Mouse (Mus musculus) hindbrain, embryonic 10.5 days (tissue): ENCODE results near the gene Wfdc21. TPM values are rescaled to one million over a fixed set of nuclear protein-coding genes. Genes with fewer than 3 reads are reported as not detected.

Experiments used
- DNase-seq: peaks from one replicate; pipeline ENCODE4 v3.0.0-alpha.2; 2017; ENCODE audit warnings: low spot score
- H3K27ac ChIP-seq: fragments of 300-500 bp; sonication (generic); 2 replicates; pipeline ENCODE4 v1.5.1; 2016; ENCODE audit warnings: mild to moderate bottlenecking, moderate library complexity
- H3K27me3 ChIP-seq: fragments of 300-500 bp; sonication (generic); 2 replicates; pipeline ENCODE4 v1.6.1; 2016; ENCODE audit warnings: mild to moderate bottlenecking; ENCODE audit not compliant: poor library complexity, insufficient read depth, severe bottlenecking
- H3K36me3 ChIP-seq: fragments of 300-500 bp; sonication (generic); 2 replicates; pipeline ENCODE4 v1.6.1; 2016; ENCODE audit warnings: mild to moderate bottlenecking, moderate library complexity
- H3K4me1 ChIP-seq: fragments of 300-500 bp; sonication (generic); replicated peaks from 2 replicates; pipeline ENCODE4 v1.6.1; 2016; ENCODE audit warnings: mild to moderate bottlenecking
- H3K4me3 ChIP-seq: fragments of 300-500 bp; sonication (generic); 2 replicates; pipeline ENCODE4 v1.5.1; 2016; ENCODE audit warnings: mild to moderate bottlenecking, moderate library complexity
- H3K9me3 ChIP-seq: fragments of 300-500 bp; sonication (generic); 2 replicates; pipeline ENCODE4 v1.6.1; 2016; ENCODE audit warnings: mild to moderate bottlenecking, moderate library complexity
- WGBS: fragments of 180-500 bp; shearing (Covaris S2); methylation state at CpG from one replicate; pipeline ENCODE4 v1.1.7; 2016; 5-methylcytosine and 5-hydroxymethylcytosine counted together
- polyA plus RNA-seq: library from polyadenylated mRNA; unstranded; fragments of >200 nt; fragmentation: Nextera tagmentation; extraction: Ambion mirVana; gene quantifications from 2 replicates; pipeline ENCODE4 v1.2.1, GENCODE M21; 2016

The Wfdc21 gene
- not detected in 2 replicates for polyA plus RNA-seq

DNA sequence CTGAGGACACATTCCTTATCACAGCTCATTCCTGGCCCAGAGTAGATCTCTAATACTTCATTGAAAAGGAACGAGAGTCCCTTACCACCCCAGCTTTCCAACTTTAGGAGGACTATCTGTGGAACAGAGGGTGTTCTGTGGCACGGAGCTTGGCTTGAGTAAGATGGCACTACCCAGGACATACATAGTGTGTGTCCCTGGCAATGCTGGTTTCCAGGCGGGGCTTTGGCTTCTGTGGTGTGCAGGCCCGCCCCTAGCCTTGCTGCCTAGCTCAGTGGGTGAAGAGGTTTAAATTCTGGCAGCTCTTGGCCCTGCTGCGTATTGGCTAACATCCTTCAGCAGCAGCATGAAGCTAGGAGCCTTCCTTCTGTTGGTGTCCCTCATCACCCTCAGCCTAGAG lies at the start of gene Wfdc21:
Wfdc21 (plus strand) TSS at position 260 of the 400 bp plus-strand sequence.
- Histone ChIP-seq H3K27ac (no peak within 1 kb of the TSS), H3K9me3 (no peaks in the 10 kb centered on the region), H3K36me3 (no peaks in the 10 kb centered on the region), H3K27me3 (peaks cover 29% of the 10 kb centered on the region), H3K4me1 (no peaks in the 10 kb centered on the region), H3K4me3 (no peak within 1 kb of the TSS)
- no peak for DNase-seq
- 80% methylated on average over 5 of the region's 5 CpGs for WGBS

DNA sequence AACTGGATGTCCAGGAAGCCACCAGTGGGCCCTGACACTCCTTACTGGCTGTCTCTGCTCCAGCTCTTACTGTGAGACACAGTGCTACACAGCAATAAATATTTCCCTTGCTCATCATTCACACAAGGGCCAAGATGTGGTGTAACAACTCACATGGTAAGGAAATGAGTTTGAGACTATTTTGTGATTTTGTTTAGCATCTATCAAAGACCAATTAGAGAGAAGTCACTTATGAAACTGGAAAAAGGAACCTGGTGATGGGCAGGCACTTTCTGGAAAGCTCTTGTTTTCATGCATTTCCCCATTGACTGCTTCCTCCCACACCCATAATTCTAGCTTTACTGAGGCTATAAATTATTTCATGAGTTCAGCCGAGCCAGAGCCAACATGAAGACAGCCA lies 43.0 kb upstream of the Wfdc21 start, which contains the start of gene Wfdc17:
Wfdc17 (plus strand) TSS at position 287 of the 400 bp plus-strand sequence.
- Histone ChIP-seq H3K9me3 (no peaks in the 10 kb centered on the region), H3K36me3 (no peaks in the 10 kb centered on the region), H3K27ac (no peak within 1 kb of the TSS), H3K4me3 (no peak within 1 kb of the TSS), H3K4me1 (no peaks in the 10 kb centered on the region), H3K27me3 (no peaks in the 10 kb centered on the region)
- DNase-seq = no peak
- WGBS = 66% methylated on average over 1 of the region's 1 CpGs

DNA sequence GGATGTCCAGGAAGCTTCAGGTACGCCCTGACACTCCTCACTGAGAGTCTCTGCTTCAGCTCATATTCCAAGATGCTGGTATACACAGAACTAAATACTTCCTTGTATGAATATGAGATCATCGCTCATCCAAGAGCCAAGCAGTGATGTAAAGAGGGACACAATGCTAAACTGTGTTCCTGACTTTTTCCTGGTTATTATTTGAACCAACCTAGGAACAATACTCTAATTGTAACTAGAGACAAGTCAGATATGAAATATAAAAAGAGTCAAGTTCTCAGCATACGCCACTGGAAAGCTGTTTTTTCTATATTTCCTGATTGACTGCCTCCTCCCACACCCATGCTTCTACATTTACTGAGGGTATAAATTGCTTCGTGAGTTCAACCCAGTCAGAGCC lies 38.0 kb upstream of the Wfdc21 start, which contains the start of gene Wfdc18:
Wfdc18 (plus strand) TSS at position 301 of the 400 bp plus-strand sequence.
- H3K27me3 ChIP-seq = no peaks in the 10 kb centered on the region
- WGBS = 72% methylated on average over 4 of the region's 4 CpGs
- H3K4me3 ChIP-seq = no peak within 1 kb of the TSS
- DNase-seq = no peak
- H3K9me3 ChIP-seq = no peaks in the 10 kb centered on the region
- H3K36me3 ChIP-seq = no peaks in the 10 kb centered on the region
- H3K4me1 ChIP-seq = no peaks in the 10 kb centered on the region
- no peak within 1 kb of the TSS for H3K27ac ChIP-seq

- Histone ChIP-seq H3K4me1 (no peaks in the 10 kb centered on the region), H3K36me3 (no peaks in the 10 kb centered on the region), H3K27me3 (no peaks in the 10 kb centered on the region), H3K4me3 (no peak overlapping the region), H3K9me3 (no peaks in the 10 kb centered on the region), H3K27ac (no peak overlapping the region)
- WGBS = 93% methylated on average over 5 of the region's 5 CpGs
- DNase-seq = no peak
These were observed 37.1 kb upstream of the Wfdc21 start for GRCm38 (mm10) chr11:83709683-83710082.

GRCm38 (mm10) chr11:83712671-83713070 lies 34.1 kb upstream of the Wfdc21 start:
- Histone ChIP-seq H3K27ac (no peak overlapping the region), H3K36me3 (no peaks in the 10 kb centered on the region), H3K4me3 (no peak overlapping the region), H3K9me3 (no peaks in the 10 kb centered on the region), H3K4me1 (no peaks in the 10 kb centered on the region), H3K27me3 (no peaks in the 10 kb centered on the region)
- DNase-seq = no peak
- WGBS = 94% methylated on average over 1 of the region's 1 CpGs

DNA sequence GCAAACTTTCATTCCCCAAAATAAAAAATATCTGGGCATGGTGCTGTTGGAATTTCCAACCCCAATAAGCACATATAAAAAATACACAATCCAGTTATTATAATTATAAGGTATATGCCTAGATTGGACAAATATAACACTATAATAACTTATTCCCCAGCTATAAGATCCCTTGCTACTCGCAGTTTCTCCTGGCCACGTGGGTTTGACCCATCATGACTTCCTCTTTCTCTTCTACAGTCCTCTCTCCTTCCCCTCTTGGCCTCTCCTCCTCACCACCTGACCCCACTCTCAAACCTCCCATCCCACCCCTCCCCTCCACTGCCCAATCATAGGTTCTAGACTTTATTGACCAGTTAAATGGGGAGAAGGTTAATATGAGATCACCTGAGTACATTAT lies 32.8 kb upstream of the Wfdc21 start:
- no peaks in the 10 kb centered on the region for H3K27me3 ChIP-seq
- H3K9me3 ChIP-seq = no peaks in the 10 kb centered on the region
- no peaks in the 10 kb centered on the region for H3K36me3 ChIP-seq
- no peak overlapping the region for H3K27ac ChIP-seq
- H3K4me1 ChIP-seq = no peaks in the 10 kb centered on the region
- DNase-seq = no peak
- 80% methylated on average over 2 of the region's 2 CpGs for WGBS
- H3K4me3 ChIP-seq = no peak overlapping the region

GRCm38 (mm10) chr11:83717042-83717665 lies 29.6 kb upstream of the Wfdc21 start:
- Histone ChIP-seq H3K9me3 (no peaks in the 10 kb centered on the region), H3K4me1 (no peaks in the 10 kb centered on the region), H3K27me3 (no peaks in the 10 kb centered on the region), H3K4me3 (no peak overlapping the region), H3K36me3 (no peaks in the 10 kb centered on the region), H3K27ac (no peak overlapping the region)
- 85% methylated on average over 6 of the region's 6 CpGs for WGBS
- DNase-seq = no peak

GRCm38 (mm10) chr11:83720766-83721165 lies 26.0 kb upstream of the Wfdc21 start:
- Histone ChIP-seq H3K27ac (no peak overlapping the region), H3K4me1 (no peaks in the 10 kb centered on the region), H3K27me3 (no peaks in the 10 kb centered on the region), H3K36me3 (no peaks in the 10 kb centered on the region), H3K4me3 (no peak overlapping the region), H3K9me3 (no peaks in the 10 kb centered on the region)
- DNase-seq = no peak

- no peak overlapping the region for H3K27ac ChIP-seq
- H3K4me1 ChIP-seq = no peaks in the 10 kb centered on the region
- H3K27me3 ChIP-seq = no peaks in the 10 kb centered on the region
- no peak overlapping the region for H3K4me3 ChIP-seq
- no peaks in the 10 kb centered on the region for H3K9me3 ChIP-seq
- no peaks in the 10 kb centered on the region for H3K36me3 ChIP-seq
- no peak for DNase-seq
- WGBS = 70% methylated on average over 3 of the region's 3 CpGs
These were observed 17.8 kb upstream of the Wfdc21 start for GRCm38 (mm10) chr11:83728757-83729432.

DNA sequence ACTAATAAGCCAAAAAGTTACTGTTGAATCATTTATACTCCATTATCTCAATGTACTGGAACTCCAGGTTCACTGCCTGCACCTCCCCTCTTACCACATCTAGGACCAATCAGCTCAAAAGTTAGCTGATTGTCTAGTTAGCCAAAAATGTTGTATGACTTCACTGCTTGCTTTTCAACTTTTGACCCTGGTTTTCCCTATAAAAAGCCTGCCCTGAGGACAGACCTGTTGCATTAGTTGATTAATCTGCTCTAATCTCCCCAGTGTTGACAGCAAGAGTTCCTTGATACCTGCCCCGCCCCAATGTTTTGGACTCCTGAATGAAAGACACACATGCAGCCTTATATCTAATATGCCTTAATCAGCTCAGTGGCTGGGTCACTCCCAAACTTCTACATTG lies 15.6 kb upstream of the Wfdc21 start:
- WGBS = 91% methylated on average over 1 of the region's 1 CpGs

GRCm38 (mm10) chr11:83733071-83733640 lies 13.6 kb upstream of the Wfdc21 start:
- DNase-seq = no peak
- Histone ChIP-seq H3K27me3 (no peaks in the 10 kb centered on the region), H3K4me3 (no peak overlapping the region), H3K4me1 (no peaks in the 10 kb centered on the region), H3K36me3 (no peaks in the 10 kb centered on the region), H3K9me3 (no peaks in the 10 kb centered on the region), H3K27ac (no peak overlapping the region)
- 80% methylated on average over 5 of the region's 5 CpGs for WGBS

More for the DNA sequence above, 15.6 kb upstream of the Wfdc21 start:
- Histone ChIP-seq H3K4me3 (no peak overlapping the region), H3K27ac (no peak overlapping the region), H3K4me1 (no peaks in the 10 kb centered on the region), H3K27me3 (no peaks in the 10 kb centered on the region), H3K36me3 (no peaks in the 10 kb centered on the region), H3K9me3 (no peaks in the 10 kb centered on the region)
- no peak for DNase-seq

DNA sequence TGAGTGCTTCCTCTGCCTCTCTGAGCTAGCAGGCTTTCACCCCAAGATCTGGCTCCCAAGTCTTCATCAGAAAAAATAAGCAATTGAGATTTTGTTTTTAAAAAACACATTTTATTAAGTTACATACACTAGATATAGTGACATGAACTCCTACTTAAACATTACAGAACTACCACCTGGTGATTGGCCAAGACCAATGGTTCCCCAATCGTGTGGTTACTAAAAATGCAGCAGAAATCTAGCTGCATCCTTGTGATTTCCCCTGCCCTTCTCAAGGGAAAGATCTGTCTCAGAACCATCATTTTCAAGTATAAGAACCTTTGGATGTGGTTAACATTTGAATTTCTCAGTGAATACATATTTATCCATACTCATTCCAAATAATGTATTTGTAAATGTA lies 12.5 kb upstream of the Wfdc21 start:
- DNase-seq = no peak
- H3K9me3 ChIP-seq = no peaks in the 10 kb centered on the region
- H3K27ac ChIP-seq = no peak overlapping the region
- no peak overlapping the region for H3K4me3 ChIP-seq
- no peaks in the 10 kb centered on the region for H3K27me3 ChIP-seq
- no peaks in the 10 kb centered on the region for H3K4me1 ChIP-seq
- no peaks in the 10 kb centered on the region for H3K36me3 ChIP-seq
- WGBS = 84% methylated on average over 1 of the region's 1 CpGs

DNA sequence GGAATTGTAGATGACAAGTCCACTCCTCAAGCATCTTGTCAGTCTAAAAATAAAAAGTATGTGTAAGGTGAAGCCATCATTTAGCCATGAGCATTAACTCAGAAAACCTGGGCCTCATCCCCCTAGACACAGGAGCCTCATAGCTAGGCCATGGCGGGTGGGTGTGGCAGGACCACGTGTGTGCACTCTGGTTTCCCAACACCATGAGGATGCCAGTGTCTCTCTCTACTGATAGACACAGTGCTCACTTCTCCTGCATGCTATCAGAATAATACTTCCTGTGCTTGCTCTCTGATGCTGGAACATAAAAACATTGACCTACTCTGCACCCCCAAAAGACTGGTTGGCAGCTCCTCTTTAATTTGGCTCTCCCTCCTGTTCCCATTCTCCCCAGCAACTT lies 10.9 kb upstream of the Wfdc21 start:
- Histone ChIP-seq H3K27ac (no peak overlapping the region), H3K4me1 (no peaks in the 10 kb centered on the region), H3K36me3 (no peaks in the 10 kb centered on the region), H3K4me3 (no peak overlapping the region), H3K9me3 (no peaks in the 10 kb centered on the region), H3K27me3 (no peaks in the 10 kb centered on the region; the same call in 1 of the 2 replicates)
- 73% methylated on average over 2 of the region's 2 CpGs for WGBS
- DNase-seq = no peak
